23 mouse cellular contexts compared by ENCODE assay signal in genomic region chr10:42908562-42908961, GRCm38 (mm10). TPM values are rescaled to one million over a fixed set of nuclear protein-coding genes. Genes with fewer than 3 reads are reported as not detected.
DNase-seq lines count a peak whose midpoint lies in the region; ATAC-seq and TF ChIP-seq lines count a peak whose summit lies in the region.
"Had no signal": no experiment of that assay in that cellular context is flagged by ENCODE, and none has a peak within 500 bp of the region (broad histone marks: within the 10 kb centered on the region; RNA-seq: fewer than 3 reads in every experiment).

No protein-coding gene starts in this region.

- intact Hi-C loops in left cerebral cortex, postnatal 25 days (cut with DNase I) = no loop called here

- no peak overlapping the region for H3K4me2 ChIP-seq in liver, postnatal 0 days (ENCODE audit: low read depth, low read length)
- H3K4me2 ChIP-seq in liver, embryonic 11.5 days = no peak overlapping the region
- H3K4me2 ChIP-seq: embryonic facial prominence, embryonic 15.5 days; forebrain, embryonic 15.5 days; heart, embryonic 11.5 days; heart, embryonic 15.5 days; hindbrain, embryonic 13.5 days had no signal

- H3K4me1 ChIP-seq in liver, postnatal 0 days (ENCODE audit: insufficient read depth) = no peaks in the 10 kb centered on the region
- H3K4me1 ChIP-seq in liver, embryonic 11.5 days (replicated peaks; ENCODE audit: control insufficient read depth, insufficient read depth, low read length) = no peaks in the 10 kb centered on the region; the same call in 1 of the 2 replicates
- H3K4me1 ChIP-seq: embryonic facial prominence, embryonic 15.5 days; hindbrain, embryonic 13.5 days had no signal

- no peak overlapping the region for H3K4me3 ChIP-seq in liver, postnatal 0 days (ENCODE audit: low read depth, low read length)
- no peak overlapping the region for H3K4me3 ChIP-seq in liver, embryonic 11.5 days (ENCODE audit: low read depth, low read length)
- H3K4me3 ChIP-seq: embryonic facial prominence, embryonic 15.5 days; erythroblast, embryonic 14.5 days; forebrain, embryonic 10.5 days; forebrain, embryonic 15.5 days; heart, adult 2 months; heart, embryonic 15.5 days; hindbrain, embryonic 13.5 days had no signal

- H3K27me3 ChIP-seq in liver, postnatal 0 days (ENCODE audit: insufficient read depth, low read length) = no peaks in the 10 kb centered on the region
- H3K27me3 ChIP-seq in liver, embryonic 11.5 days (replicated peaks; ENCODE audit: control insufficient read depth, insufficient read depth, low read length) = no peaks in the 10 kb centered on the region
- H3K27me3 ChIP-seq: embryonic facial prominence, embryonic 15.5 days; forebrain, embryonic 15.5 days; heart, embryonic 15.5 days; hindbrain, embryonic 13.5 days had no signal

- no peak for ATAC-seq in liver, postnatal 0 days
- ATAC-seq in liver, embryonic 11.5 days (replicated peaks; ENCODE audit: low FRiP score) = no peak
- peak; percentile 93 for ATAC-seq in inflammation-experienced regulatory T-cells, adult 6 months
- ATAC-seq: forebrain, embryonic 15.5 days had no signal

- 59% methylated on average over 1 of the region's 1 CpGs for WGBS in liver, postnatal 0 days (ENCODE audit: insufficient replicate concordance)
- 62% methylated on average over 1 of the region's 1 CpGs for WGBS in liver, embryonic 11.5 days

- no peak for TF ChIP-seq EP300 in liver, postnatal 0 days (IDR thresholded peaks at IDR 0.05; ENCODE audit: low read depth)

- no peak overlapping the region for H3K27ac ChIP-seq in liver, postnatal 0 days (ENCODE audit: low read depth)
- H3K27ac ChIP-seq in liver, embryonic 11.5 days (ENCODE audit: low read depth, low read length) = no peak overlapping the region
- H3K27ac ChIP-seq: embryonic facial prominence, embryonic 15.5 days; forebrain, embryonic 10.5 days; forebrain, embryonic 15.5 days; heart, adult 2 months; heart, embryonic 15.5 days; hindbrain, embryonic 13.5 days had no signal

- peak; percentile 1 for DNase-seq in liver, postnatal 0 days
- no peak for DNase-seq in liver, embryonic 11.5 days (ENCODE audit: low spot score)
- DNase-seq in R1 (ENCODE audit: low read depth, low spot score) = peak; percentile 25
- DNase-seq in cerebellum, postnatal 25 days = no peak
- DNase-seq in kidney, postnatal 4 days = no peak
- DNase-seq in left cerebral cortex, postnatal 25 days (ENCODE audit: low spot score in 2 of 2) = no peak
- DNase-seq: adrenal gland, adult 2 months; adrenal gland, postnatal 25 days; cerebellum, adult 18-20 months; cerebellum, adult 9-11 months; embryo, embryonic 11 days; gastrocnemius, postnatal 10 days; heart, adult 2 months; heart, postnatal 14 days had no signal

- H3K9me3 ChIP-seq in liver, postnatal 0 days (ENCODE audit: low read length) = no peaks in the 10 kb centered on the region
- H3K9me3 ChIP-seq in liver, embryonic 11.5 days (ENCODE audit: control insufficient read depth, low read length) = no peaks in the 10 kb centered on the region
- H3K9me3 ChIP-seq: embryonic facial prominence, embryonic 15.5 days; forebrain, embryonic 10.5 days; forebrain, embryonic 15.5 days; G1E; heart, embryonic 15.5 days had no signal

- H3K9ac ChIP-seq in liver, postnatal 0 days (replicated peaks) = no peak overlapping the region
- no peak overlapping the region for H3K9ac ChIP-seq in liver, embryonic 11.5 days (ENCODE audit: low read depth, low read length)
- H3K9ac ChIP-seq: embryonic facial prominence, embryonic 15.5 days; forebrain, embryonic 15.5 days; heart, embryonic 15.5 days; hindbrain, embryonic 13.5 days had no signal

- TF ChIP-seq CTCF in liver, postnatal 0 days (IDR thresholded peaks at IDR 0.05; ENCODE audit: low read depth) = no peak

- H3K36me3 ChIP-seq in liver, postnatal 0 days (replicated peaks; ENCODE audit: insufficient read depth, low read length) = no peaks in the 10 kb centered on the region
- H3K36me3 ChIP-seq in liver, embryonic 11.5 days (ENCODE audit: control insufficient read depth, insufficient read depth, low read length) = no peaks in the 10 kb centered on the region
- H3K36me3 ChIP-seq: embryonic facial prominence, embryonic 15.5 days; forebrain, embryonic 10.5 days; forebrain, embryonic 15.5 days; G1E; heart, embryonic 15.5 days; hindbrain, embryonic 13.5 days had no signal

RNA-seq across cellular contexts. Expression of gene Scml4, which starts 48.4 kb away (rescaled TPM):
- polyA plus RNA-seq in liver, postnatal 0 days (2015; fragmentation: Nextera tagmentation; extraction: Ambion mirVana) = 0.43 and 0.49 TPM in 2 replicates
- 0.16 and 0.40 TPM in 2 replicates for polyA plus RNA-seq in liver, embryonic 11.5 days (2014; fragmentation: Nextera tagmentation; extraction: Ambion mirVana)
- polyA plus RNA-seq in inflammation-experienced regulatory T-cells, adult 6 months (2017; shearing (Covaris generic)) = 10 to 100 TPM; 14.0 to 48.5 (median 47.5) TPM
- 1 to 10 TPM; 3.7 to 4.1 TPM for total RNA-seq in left cerebral cortex, postnatal 25 days (2021)
- total RNA-seq: G1E had no signal
- polyA plus RNA-seq: erythroblast, embryonic 14.5 days; G1E had no signal

Comparison
In these comparisons a context has a peak if more than half of its experiments do, and no peak if none do; other contexts are left out.
1. DNase-seq: peak in liver, postnatal 0 days (single experiment) and R1 (single experiment); none in liver, embryonic 11.5 days (single experiment), cerebellum, postnatal 25 days (0 of 2), kidney, postnatal 4 days (0 of 2) and left cerebral cortex, postnatal 25 days (0 of 2).
2. RNA of gene Scml4, which starts 48.4 kb away (polyA plus RNA-seq): 14.0 to 48.5 TPM in inflammation-experienced regulatory T-cells, adult 6 months; 0.43 to 0.49 TPM in liver, postnatal 0 days and 0.16 to 0.40 TPM in liver, embryonic 11.5 days; every median in the first group is over 10 times any median in the second.